Mouse (Mus musculus): ENCODE measurements around the gene Olfr960.

Olfr960 gene

DNA sequence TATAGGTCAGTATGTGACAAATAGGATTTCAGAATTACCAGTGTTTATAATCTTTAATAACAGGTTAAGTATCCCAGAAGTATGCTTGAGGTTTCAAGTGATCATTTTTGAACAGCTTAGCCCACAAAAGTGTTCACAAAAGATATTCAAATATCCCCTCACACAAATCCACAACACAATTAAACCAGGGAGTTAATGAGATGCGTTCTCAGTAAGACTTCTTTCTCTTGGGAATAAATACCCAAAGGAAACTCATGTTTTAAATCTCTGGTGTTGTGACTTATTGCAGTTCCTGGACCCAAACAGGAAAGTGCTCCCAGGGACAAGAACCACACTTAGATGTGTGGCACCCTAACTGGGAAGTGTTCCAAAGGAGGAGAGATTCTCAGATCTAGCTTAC lies at the start of gene Olfr960:
Olfr960 (plus strand) TSS at position 301 of the 400 bp plus-strand sequence.
- no peak for DNase-seq

DNA sequence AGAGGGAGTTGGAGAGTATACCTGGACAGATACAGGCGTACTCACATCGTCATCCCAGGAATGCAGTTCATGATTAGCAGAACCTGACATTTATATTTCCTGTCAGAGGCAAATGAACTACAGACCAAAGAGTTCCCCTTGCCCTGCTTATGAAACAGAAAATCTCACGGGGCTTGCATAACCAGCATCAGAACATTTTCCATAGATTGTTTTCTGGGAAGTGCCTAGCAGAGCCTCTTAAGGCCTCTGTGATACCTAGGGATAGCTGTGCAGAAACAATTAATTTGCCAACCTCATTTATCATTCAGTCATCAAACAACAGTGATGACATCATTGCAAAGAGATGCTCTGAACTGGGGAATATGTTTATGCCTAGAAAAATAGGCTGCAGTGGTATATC lies 45.7 kb upstream of the Olfr960 start, which contains the start of gene Olfr959:
Olfr959 (minus strand) TSS at position 101 of the 400 bp plus-strand sequence.
- DNase-seq = no peak

DNA sequence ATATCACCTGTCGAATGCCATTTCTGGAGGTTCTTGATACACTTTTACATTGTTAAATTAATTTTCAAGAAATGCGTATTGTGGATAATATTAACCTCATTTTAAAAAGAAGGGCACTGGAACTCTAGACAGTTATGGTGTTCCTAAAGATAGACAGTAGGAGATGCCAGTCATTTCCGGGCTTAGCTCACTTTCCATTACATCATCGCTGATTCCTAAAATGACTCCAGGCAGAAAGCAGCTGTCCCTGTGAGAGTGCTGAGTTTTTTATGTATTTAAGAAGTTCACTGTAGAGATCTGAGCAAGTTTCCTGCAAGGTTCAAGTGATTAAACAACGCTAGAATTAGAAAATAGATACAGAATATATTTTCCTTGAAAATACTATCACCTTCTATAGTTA lies 44.1 kb upstream of the Olfr960 start:
- no peak for DNase-seq

DNA sequence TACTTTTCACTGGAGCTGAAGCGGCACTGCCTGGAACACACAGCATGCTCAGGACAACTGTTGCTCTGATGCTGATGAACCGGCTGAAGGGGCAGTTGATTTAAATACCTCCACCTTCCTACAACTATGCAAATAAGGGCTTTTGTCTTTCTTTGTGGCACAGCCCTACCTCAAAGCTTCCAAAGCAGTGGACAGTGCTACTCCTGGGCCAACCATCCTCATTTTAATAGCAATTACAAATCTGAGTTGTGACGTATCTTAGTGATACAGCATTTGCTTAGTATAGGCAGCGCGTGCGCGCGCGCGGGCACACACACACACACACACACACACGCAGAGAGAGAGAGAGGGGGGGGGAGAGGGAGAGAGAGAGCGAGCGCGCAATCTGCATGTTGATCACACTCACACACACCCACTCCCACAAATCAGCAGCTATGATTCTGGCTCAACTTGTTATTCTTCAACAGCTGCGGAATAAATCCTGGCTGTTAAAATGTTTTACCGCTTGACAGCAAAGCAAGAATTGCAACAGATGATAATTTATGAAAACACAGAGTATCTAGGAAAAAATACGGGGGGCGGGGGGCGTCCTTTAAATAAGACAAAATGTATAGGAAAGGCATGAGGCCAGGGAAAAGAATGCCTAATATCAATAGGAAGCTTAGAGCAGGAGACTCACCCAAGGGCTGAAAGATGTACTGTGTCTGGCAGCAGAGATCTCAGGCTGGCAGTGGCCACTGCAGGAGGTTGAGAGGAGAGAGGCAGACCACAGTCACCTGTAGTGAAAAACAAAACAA lies 18.4 kb upstream of the Olfr960 start:
- DNase-seq = peak; percentile 17 to 30

DNA sequence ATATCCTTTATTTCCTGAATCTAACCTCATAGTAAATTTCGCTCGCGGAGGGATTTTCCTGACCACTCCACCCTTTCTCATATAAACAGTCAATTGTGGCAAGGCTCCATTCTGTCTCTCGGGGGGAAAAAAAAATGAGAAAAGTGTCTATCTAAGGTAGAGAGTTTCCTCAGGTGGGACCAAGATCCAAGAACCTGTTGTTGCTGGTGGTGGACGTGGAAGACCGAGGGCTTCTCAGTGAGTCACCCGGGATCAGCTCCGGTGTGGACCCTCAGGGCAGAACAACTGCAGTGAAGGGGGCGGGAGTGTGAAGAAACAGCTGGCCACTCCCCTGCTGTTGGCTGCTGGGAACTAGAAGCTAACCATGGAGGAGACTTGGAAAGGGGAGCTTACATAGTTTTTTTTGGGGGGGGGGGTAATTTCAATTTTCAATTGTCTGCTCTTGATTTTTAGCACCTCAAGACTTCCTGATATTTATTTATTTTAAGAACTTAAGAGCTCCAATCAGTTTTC lies 17.8 kb upstream of the Olfr960 start:
- DNase-seq = peak; percentile 1 to 2

DNA sequence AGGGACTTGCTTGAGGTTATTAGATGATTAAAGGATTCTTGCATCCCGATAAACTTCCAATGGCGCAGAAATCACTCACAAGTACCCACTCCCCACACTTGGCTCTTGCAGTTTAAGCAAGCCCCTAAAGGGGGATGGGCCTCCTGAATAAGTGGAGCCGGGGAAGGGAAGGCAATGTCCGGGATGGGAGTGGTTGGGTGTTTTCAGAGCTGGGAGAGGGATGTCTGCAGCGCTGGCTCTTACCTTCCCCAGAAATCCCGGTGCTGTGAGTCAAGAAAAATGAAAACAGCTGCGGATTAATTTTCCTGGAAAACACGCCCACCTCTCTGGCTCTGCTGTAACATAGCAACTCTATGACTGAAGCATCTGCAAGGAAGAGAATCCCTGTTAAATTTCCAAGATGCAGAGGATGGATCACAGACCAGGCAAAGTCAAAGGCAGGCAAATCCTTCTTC lies 17.1 kb upstream of the Olfr960 start, which contains the start of gene AW551984:
AW551984 (minus strand) TSS at position 405 of the 455 bp plus-strand sequence.
- peak; percentile 1 for DNase-seq

DNA sequence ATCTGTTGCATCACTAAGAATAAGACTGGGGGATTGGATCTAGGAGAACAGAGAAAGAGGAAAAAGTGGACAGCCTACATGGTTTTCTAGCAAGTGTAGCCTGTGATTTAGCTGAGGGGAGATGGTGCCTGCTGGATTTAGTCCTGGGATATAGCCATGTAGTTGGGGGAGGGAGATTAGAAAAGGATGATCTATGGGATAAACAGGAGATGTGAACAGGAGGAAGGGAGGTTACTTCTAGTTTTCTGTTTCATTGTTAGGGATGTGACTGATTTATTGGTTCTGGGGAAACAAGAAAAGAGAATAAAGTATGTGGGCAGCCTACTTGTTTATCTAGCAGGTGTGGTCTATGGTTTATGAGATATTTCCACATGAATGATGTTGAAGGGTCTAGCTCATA lies 12.7 kb upstream of the Olfr960 start:
- no peak for DNase-seq

DNA sequence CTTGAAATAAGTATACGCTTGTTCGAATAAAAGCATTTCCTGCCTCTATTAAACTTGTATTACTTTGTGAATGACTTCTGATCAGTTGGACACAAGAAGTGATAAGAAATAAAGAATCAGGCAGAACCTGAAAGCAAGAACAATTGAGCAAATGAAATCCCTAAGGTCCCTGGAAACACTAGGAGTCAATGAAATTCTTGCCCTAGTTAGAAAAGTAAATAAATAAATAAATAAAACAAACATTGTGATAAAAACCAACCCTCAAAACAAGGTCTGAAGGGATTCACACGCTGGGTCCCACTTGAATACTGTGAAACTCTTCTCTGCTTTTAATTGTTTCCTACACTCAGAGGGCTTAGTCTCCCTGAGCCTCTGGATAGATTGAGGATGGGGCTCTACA lies 10.8 kb upstream of the Olfr960 start, which contains the start of gene Olfr148:
Olfr148 (plus strand) TSS at position 301 of the 400 bp plus-strand sequence.
- no peak for DNase-seq

DNA sequence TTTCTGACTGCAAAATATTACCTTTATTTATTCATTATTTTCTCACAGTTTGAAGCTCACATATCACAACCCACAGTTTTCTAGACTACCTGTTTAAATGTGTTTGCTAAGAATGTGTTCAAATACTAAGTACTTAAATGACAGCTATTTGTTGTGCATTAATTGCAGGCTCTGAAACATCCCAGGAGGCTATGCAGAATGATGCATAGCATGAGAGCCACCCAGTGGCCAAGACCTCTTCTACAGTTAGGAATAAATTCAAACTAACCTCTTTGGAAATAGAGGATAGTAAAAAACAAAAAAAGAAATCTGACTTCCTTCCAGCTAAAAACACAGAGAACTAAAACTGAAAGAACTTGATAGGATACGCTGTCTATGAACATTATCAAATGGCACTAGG lies 9.2 kb upstream of the Olfr960 start:
- DNase-seq = peak; percentile 31 to 45

DNA sequence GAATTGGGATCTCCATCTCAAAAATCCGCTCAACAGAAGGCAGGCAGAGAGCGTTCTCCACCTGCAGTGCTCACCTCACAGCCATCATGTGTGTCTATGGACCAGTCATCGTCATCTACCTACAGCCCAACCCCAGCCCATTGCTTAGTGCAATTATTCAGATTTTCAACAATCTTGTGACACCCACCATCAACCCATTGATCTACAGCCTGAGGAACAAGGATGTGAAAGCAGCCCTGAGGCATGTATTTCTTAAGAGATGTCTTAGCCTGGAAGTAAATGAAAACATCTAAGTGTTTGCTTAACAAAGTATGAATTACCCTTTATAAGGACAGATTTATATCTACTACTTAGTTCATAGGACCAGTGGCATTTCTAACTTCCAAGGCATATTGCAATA lies 2.6 kb downstream of the Olfr960 start:
- DNase-seq = no peak

DNA sequence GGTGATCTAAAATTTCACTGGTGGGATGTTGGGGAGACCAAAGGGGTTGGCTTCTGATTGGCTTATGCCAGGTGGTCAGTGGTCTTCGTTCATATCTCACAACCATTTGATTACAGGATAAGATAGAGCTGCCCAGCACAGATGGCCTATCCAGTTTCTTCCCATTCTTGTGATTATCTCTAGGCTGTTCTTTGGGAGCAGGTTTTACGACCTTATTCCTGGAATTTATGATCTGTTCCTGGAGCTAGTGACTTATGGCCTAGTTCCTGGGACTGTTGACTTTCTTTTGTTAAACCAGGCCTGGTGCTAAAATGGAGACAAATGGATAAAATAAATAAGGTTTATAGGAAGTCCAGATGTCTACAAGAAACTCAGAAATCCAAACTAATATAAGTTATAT lies 3.5 kb downstream of the Olfr960 start:
- no peak for DNase-seq

DNA sequence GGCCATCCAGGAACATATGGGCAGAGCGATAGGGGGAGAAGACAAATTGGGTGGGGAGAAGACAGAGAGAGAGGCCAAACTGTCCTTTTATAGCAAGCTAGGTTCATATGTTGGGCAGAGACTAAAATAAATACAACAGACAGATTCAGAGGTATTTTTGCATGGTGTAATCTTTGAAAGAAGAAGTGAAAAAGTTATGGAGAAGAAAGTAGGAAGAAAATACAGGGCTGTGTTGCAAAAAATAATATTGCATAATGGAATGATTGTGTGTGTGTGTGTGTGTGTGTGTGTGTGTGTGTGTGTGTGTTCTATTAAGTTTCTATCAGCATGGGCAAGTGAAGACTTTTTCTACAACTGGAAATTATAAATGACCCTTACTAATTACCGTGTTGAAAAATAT lies 7.9 kb downstream of the Olfr960 start:
- no peak for DNase-seq

DNA sequence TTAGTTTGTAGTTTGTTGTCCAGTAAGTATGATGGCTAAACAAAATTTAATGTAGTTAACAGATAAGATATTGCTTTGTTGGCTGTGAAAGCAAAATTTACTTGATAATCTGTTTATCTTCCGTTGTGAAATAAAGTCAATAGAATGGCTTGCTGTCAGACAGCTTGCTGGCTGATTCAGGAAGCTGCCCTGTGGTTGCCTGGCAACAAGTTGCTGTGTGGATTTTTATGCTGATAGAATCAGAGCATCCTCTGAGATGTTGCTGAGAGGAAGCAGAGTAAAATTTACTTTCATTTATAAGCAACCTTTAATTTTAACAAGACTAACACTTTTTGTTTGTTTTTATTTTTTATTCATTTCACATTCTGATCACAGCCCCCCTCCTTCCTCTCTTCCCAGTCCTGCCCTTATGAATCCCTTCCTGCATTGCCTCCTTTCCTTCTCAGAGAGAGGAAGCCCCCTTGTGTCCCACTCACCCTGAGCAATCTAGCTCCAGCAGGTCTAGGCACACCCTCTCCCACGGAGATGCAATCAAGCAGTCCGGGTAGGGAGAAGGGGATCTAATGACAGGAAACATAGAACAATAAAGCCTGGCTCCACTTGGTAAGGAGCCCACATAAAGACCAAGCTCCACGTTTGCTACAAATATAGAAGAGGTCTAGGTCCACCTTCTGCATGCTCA lies 12.9 kb downstream of the Olfr960 start:
- no peak for DNase-seq

DNA sequence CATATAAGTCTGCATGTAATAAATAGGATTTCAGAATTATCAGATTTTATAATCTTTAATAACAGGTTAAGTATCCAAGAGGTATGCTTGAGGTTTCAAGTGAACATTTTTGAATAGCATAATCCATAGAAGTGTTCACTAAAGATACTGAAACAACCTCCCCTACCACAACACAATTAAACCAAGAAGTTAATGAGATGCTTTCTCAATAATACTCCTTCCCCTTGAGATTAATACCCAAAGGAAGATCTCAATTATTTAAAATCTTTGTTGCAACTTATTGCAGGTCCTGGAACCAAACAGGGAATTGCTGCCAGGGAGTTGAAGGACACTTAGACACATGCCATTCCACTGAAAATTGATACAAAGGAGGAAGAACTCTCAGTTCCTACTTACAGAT lies 23.6 kb downstream of the Olfr960 start, which contains the start of gene Olfr961:
Olfr961 (plus strand) TSS at position 301 of the 400 bp plus-strand sequence.
- DNase-seq = no peak

DNA sequence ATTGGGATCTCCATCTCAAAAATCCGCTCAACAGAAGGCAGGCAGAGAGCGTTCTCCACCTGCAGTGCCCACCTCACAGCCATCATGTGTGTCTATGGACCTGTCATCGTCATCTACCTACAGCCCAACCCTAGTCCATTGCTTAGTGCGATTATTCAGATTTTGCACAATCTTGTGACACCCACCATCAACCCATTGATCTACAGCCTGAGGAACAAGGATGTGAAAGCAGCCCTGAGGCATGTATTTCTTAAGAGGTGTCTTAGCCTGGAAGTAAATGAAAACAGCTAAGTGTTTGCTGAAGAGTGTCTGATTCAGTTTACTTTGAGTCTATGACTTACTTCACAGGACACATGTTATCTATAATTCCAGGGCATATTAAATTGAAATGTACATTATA lies 26.2 kb downstream of the Olfr960 start:
- DNase-seq = no peak

DNA sequence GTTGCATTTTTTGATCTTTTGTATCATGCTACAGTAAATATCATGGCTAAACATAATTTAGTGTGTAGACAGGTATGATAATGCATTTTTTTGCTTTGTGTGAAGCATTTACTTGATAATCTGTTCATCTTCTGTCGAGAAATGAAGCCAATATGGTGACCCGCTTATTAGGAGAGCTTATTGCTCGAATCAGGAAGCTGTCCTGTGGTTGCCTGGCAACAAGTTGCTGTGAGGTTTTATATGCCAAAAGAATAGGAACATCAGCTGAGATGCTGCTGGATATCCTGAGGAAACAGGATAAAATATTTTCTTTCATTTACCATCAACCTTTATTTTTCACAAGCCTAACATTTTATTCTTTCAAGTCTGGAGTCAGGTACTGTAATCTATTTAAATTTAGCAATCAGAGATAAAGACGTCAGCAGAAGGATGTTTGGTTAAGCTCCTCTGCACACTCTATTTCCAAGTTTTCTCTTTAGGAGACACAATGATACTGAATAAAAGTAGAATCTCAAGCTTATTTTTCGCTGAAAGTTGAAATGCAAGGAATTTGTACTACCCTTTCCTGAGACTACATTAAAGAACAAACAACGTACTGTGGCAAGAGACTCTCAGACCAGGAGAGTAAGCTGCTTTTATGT lies 33.7 kb downstream of the Olfr960 start:
- DNase-seq = no peak

DNA sequence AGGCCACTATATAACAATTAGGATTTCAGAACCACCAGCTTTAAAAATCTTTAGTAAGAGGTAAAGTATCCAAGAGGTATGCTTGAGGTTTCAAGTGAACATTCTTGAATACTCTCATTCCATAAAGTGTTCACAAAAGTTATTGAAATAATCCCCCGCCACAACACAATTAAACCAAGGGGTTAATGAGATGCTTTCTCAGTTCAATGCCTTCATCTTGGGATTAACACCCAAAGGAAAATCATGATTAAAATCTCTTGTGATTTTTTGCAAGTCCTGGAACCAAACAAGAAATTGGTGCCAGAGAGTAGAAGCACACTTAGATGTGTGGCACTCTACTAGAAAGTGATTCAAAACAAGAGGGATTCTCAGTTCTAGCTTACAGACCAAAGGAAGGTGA lies 45.7 kb downstream of the Olfr960 start, which contains the start of gene Olfr963:
Olfr963 (plus strand) TSS at position 301 of the 400 bp plus-strand sequence.
- no peak for DNase-seq

DNA sequence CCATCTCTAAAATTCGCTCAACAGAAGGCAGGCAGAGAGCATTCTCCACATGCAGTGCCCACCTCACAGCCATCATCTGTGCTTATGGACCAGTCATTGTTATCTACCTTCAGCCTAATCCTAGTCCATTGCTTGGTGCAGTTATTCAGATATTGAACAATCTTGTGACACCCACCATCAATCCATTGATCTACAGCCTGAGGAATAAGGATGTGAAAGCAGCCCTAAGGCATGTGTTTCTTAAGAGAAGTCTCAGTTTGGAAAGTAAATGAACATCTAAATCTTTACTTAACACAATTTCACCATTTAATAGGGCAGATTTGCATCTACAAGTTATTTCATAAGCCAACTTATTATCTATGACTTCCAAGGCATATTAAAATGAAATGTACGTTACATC lies 48.5 kb downstream of the Olfr960 start:
- DNase-seq = no peak
